Mouse (Mus musculus) lung, embryonic 16.5 days (tissue): ENCODE data around the gene Aaas. TPM values are rescaled to one million over a fixed set of nuclear protein-coding genes. Genes with fewer than 3 reads are reported as not detected.
A peak's percentile ranks its signal among the peaks of the same experiment; 100 is the strongest.

Experiments
- ATAC-seq: fragments of 200-750 bp; cut with Nextera tagmentation; 2 replicates; pipeline ENCODE4 v1.8.0; 2017; ENCODE audit warnings: low read depth, mild to moderate bottlenecking, moderate library complexity
- H3K27ac ChIP-seq: fragments of 300-500 bp; sonication (generic); 2 replicates; pipeline ENCODE4 v1.5.1; 2014; ENCODE audit warnings: mild to moderate bottlenecking, control low read depth, low read length
- H3K27me3 ChIP-seq: fragments of 300-500 bp; sonication (generic); 2 replicates; pipeline ENCODE4 v1.6.1; 2014; ENCODE audit warnings: low read depth, low read length, mixed read lengths; ENCODE audit not compliant: control insufficient read depth, insufficient read depth
- H3K36me3 ChIP-seq: fragments of 300-500 bp; sonication (generic); 2 replicates; pipeline ENCODE4 v1.6.1; 2014; ENCODE audit warnings: low read length; ENCODE audit not compliant: control insufficient read depth, insufficient read depth
- H3K4me1 ChIP-seq: fragments of 300-500 bp; sonication (generic); replicated peaks from 2 replicates; pipeline ENCODE4 v1.6.1; 2014; ENCODE audit warnings: low read length, mixed read lengths; ENCODE audit not compliant: control insufficient read depth, insufficient read depth
- H3K4me2 ChIP-seq: fragments of 300-500 bp; sonication (generic); 2 replicates; pipeline ENCODE4 v1.6.1; 2014; ENCODE audit warnings: low read depth, low read length, control low read depth
- H3K4me3 ChIP-seq: fragments of 300-500 bp; sonication (generic); 2 replicates; pipeline ENCODE4 v1.5.1; 2014; ENCODE audit warnings: mild to moderate bottlenecking, low read length, control low read depth
- H3K9ac ChIP-seq: fragments of 300-500 bp; sonication (generic); 2 replicates; pipeline ENCODE4 v1.6.1; 2014; ENCODE audit warnings: low read length, control low read depth
- H3K9me3 ChIP-seq: fragments of 300-500 bp; sonication (generic); 2 replicates; pipeline ENCODE4 v1.6.1; 2016; ENCODE audit warnings: low read length; ENCODE audit not compliant: control insufficient read depth
- WGBS: fragments of 180-500 bp; shearing (Covaris S2); extraction: QIAGEN DNeasy Blood & Tissue Kit; methylation state at CpG from one replicate; pipeline ENCODE4 v1.1.7; 2014; 5-methylcytosine and 5-hydroxymethylcytosine counted together
- polyA plus RNA-seq: library from polyadenylated mRNA; unstranded; fragments of >200 nt; fragmentation: Nextera tagmentation; extraction: Ambion mirVana; gene quantifications from 2 replicates; pipeline ENCODE4 v1.2.1, GENCODE M21; 2015

Aaas gene
- polyA plus RNA-seq, 1 experiment from 2014 or later, result 80.3 TPM

- Histone ChIP-seq H3K9ac (peak overlapping the region; percentile 54), H3K4me3 (peak overlapping the region; percentile 1; the same call in 1 of the 2 replicates), H3K27ac (no peak overlapping the region), H3K4me1 (peaks cover 18% of the 10 kb centered on the region), H3K4me2 (peak overlapping the region; percentile 42), H3K27me3 (peaks cover 17% of the 10 kb centered on the region), H3K36me3 (no peaks in the 10 kb centered on the region), H3K9me3 (no peaks in the 10 kb centered on the region)
- WGBS, result 6% methylated on average over 14 of the region's 14 CpGs
- ATAC-seq, result peak; percentile 60
Observed at GRCm38 (mm10) chr15:102362648-102363047, 12.1 kb upstream of the Aaas start.

- Histone ChIP-seq H3K27ac (no peak overlapping the region), H3K9ac (no peak overlapping the region), H3K27me3 (peaks cover 13% of the 10 kb centered on the region), H3K4me3 (no peak overlapping the region), H3K9me3 (no peaks in the 10 kb centered on the region), H3K36me3 (no peaks in the 10 kb centered on the region), H3K4me1 (peaks cover 23% of the 10 kb centered on the region), H3K4me2 (peak overlapping the region; percentile 46; the same call in 1 of the 2 replicates)
- WGBS, result 26% methylated on average over 5 of the region's 5 CpGs
- no peak for ATAC-seq
Observed at GRCm38 (mm10) chr15:102358834-102359233, 8.3 kb upstream of the Aaas start.

- WGBS, result 4% methylated on average over 25 of the region's 25 CpGs
- Histone ChIP-seq H3K27ac (no peak overlapping the region), H3K9ac (peak overlapping the region; percentile 47; the same call in 1 of the 2 replicates), H3K9me3 (no peaks in the 10 kb centered on the region), H3K4me3 (peak overlapping the region; percentile 11), H3K4me2 (peak overlapping the region; percentile 46), H3K36me3 (no peaks in the 10 kb centered on the region), H3K27me3 (peaks cover 13% of the 10 kb centered on the region), H3K4me1 (peaks cover 23% of the 10 kb centered on the region)
- no peak for ATAC-seq
Observed at GRCm38 (mm10) chr15:102358126-102358525, 7.6 kb upstream of the Aaas start.

- WGBS, result 40% methylated on average over 16 of the region's 16 CpGs
- peaks cover 13% of the 10 kb centered on the region for H3K27me3 ChIP-seq
- H3K4me3 ChIP-seq, result peak overlapping the region; percentile 64; the same call in 1 of the 2 replicates
- H3K9ac ChIP-seq, result peak overlapping the region; percentile 87
- no peaks in the 10 kb centered on the region for H3K9me3 ChIP-seq
- ATAC-seq, result no peak
- peak overlapping the region; percentile 88 for H3K27ac ChIP-seq
- H3K4me2 ChIP-seq, result peak overlapping the region; percentile 91
- H3K36me3 ChIP-seq, result no peaks in the 10 kb centered on the region
- peaks cover 23% of the 10 kb centered on the region for H3K4me1 ChIP-seq
Observed at GRCm38 (mm10) chr15:102356501-102357325, 6.1 kb upstream of the Aaas start.

GRCm38 (mm10) chr15:102355871-102356441 lies 5.4 kb upstream of the Aaas start:
- peaks cover 13% of the 10 kb centered on the region for H3K27me3 ChIP-seq
- peak overlapping the region; percentile 87 for H3K9ac ChIP-seq
- H3K27ac ChIP-seq, result peak overlapping the region; percentile 88
- peak overlapping the region; percentile 64 for H3K4me3 ChIP-seq
- no peaks in the 10 kb centered on the region for H3K9me3 ChIP-seq
- peak overlapping the region; percentile 91 for H3K4me2 ChIP-seq
- H3K4me1 ChIP-seq, result peaks cover 26% of the 10 kb centered on the region
- peak; percentile 55 for ATAC-seq
- no peaks in the 10 kb centered on the region for H3K36me3 ChIP-seq
- WGBS, result 3% methylated on average over 38 of the region's 38 CpGs

- H3K9ac ChIP-seq, result peak overlapping the region; percentile 87
- ATAC-seq, result peak; percentile 70
- peak overlapping the region; percentile 91 for H3K4me2 ChIP-seq
- peaks cover 26% of the 10 kb centered on the region for H3K4me1 ChIP-seq
- H3K36me3 ChIP-seq, result no peaks in the 10 kb centered on the region
- H3K27ac ChIP-seq, result peak overlapping the region; percentile 88
- WGBS, result under 1% methylated on average over 43 of the region's 49 CpGs
- no peaks in the 10 kb centered on the region for H3K9me3 ChIP-seq
- peak overlapping the region; percentile 64 for H3K4me3 ChIP-seq
- H3K27me3 ChIP-seq, result peaks cover 13% of the 10 kb centered on the region
Observed at GRCm38 (mm10) chr15:102355134-102355870, 4.7 kb upstream of the Aaas start.

- ATAC-seq, result no peak
- H3K4me2 ChIP-seq, result no peak overlapping the region
- H3K27me3 ChIP-seq, result peaks cover 11% of the 10 kb centered on the region
- WGBS, result 74% methylated on average over 2 of the region's 2 CpGs
- peaks cover under 1% of the 10 kb centered on the region; the same call in 1 of the 2 replicates for H3K36me3 ChIP-seq
- H3K4me3 ChIP-seq, result no peak overlapping the region
- no peaks in the 10 kb centered on the region for H3K9me3 ChIP-seq
- H3K27ac ChIP-seq, result no peak overlapping the region
- H3K4me1 ChIP-seq, result peaks cover 30% of the 10 kb centered on the region
- H3K9ac ChIP-seq, result no peak overlapping the region
Observed at GRCm38 (mm10) chr15:102353986-102354385, 3.4 kb upstream of the Aaas start.

GRCm38 (mm10) chr15:102352177-102352576 lies 1.6 kb upstream of the Aaas start:
- Histone ChIP-seq H3K9ac (no peak overlapping the region), H3K27me3 (no peaks in the 10 kb centered on the region), H3K4me1 (peaks cover 14% of the 10 kb centered on the region), H3K4me2 (no peak overlapping the region), H3K36me3 (peaks cover 8% of the 10 kb centered on the region; the same call in 1 of the 2 replicates), H3K4me3 (no peak overlapping the region), H3K9me3 (no peaks in the 10 kb centered on the region), H3K27ac (no peak overlapping the region)
- no peak for ATAC-seq
- 51% methylated on average over 2 of the region's 2 CpGs for WGBS

GRCm38 (mm10) chr15:102350942-102351291 lies 346 bp upstream of the Aaas start:
- H3K9ac ChIP-seq, result peak overlapping the region; percentile 66
- 7% methylated on average over 11 of the region's 11 CpGs for WGBS
- peaks cover 15% of the 10 kb centered on the region for H3K36me3 ChIP-seq
- no peaks in the 10 kb centered on the region for H3K27me3 ChIP-seq
- H3K4me1 ChIP-seq, result peaks cover 12% of the 10 kb centered on the region
- H3K4me2 ChIP-seq, result peak overlapping the region; percentile 61
- peak overlapping the region; percentile 77 for H3K4me3 ChIP-seq
- H3K9me3 ChIP-seq, result no peaks in the 10 kb centered on the region
- ATAC-seq, result peak; percentile 39
- H3K27ac ChIP-seq, result peak overlapping the region; percentile 48
